Mouse (Mus musculus): ENCODE measurements around the gene Dhrs11. TPM values are rescaled to one million over a fixed set of nuclear protein-coding genes. Genes with fewer than 3 reads are reported as not detected.
A peak's percentile ranks its signal among the peaks of the same experiment; 100 is the strongest.

Gene Dhrs11
- polyA plus RNA-seq, 1 experiment from 2014 or later: 12.4 TPM

- 61% methylated on average over 6 of the region's 6 CpGs for WGBS
- Histone ChIP-seq H3K36me3 (ENCODE audit: control insufficient read depth, insufficient read depth, low read length) (no peaks in the 10 kb centered on the region), H3K9me3 (ENCODE audit: control insufficient read depth, low read length) (no peaks in the 10 kb centered on the region), H3K27me3 (ENCODE audit: control insufficient read depth, insufficient read depth, low read length) (no peaks in the 10 kb centered on the region), H3K4me3 (ENCODE audit: low read depth, low read length) (no peak overlapping the region), H3K27ac (ENCODE audit: low read depth, low read length) (no peak overlapping the region), H3K9ac (ENCODE audit: low read depth, low read length) (no peak overlapping the region), H3K4me1 (replicated peaks; ENCODE audit: control insufficient read depth, insufficient read depth, low read length) (peaks cover 4% of the 10 kb centered on the region; the same call in 1 of the 2 replicates), H3K4me2 (replicated peaks; ENCODE audit: low read depth, low read length) (no peak overlapping the region)
- ATAC-seq (ENCODE audit: low FRiP score): no peak
- no peak for DNase-seq (ENCODE audit: low spot score)
Measured at GRCm38 (mm10) chr11:84790383-84790782, 38.4 kb downstream of the Dhrs11 start.

- Histone ChIP-seq H3K9me3 (ENCODE audit: control insufficient read depth, low read length) (no peaks in the 10 kb centered on the region), H3K36me3 (ENCODE audit: control insufficient read depth, insufficient read depth, low read length) (no peaks in the 10 kb centered on the region), H3K4me2 (replicated peaks; ENCODE audit: low read depth, low read length) (no peak overlapping the region), H3K9ac (ENCODE audit: low read depth, low read length) (peak overlapping the region; percentile 19; the same call in 1 of the 2 replicates), H3K4me1 (replicated peaks; ENCODE audit: control insufficient read depth, insufficient read depth, low read length) (peaks cover 8% of the 10 kb centered on the region), H3K4me3 (ENCODE audit: low read depth, low read length) (no peak overlapping the region), H3K27me3 (ENCODE audit: control insufficient read depth, insufficient read depth, low read length) (peaks cover 9% of the 10 kb centered on the region), H3K27ac (ENCODE audit: low read depth, low read length) (no peak overlapping the region)
- DNase-seq (ENCODE audit: low spot score) (no peak), ATAC-seq (ENCODE audit: low FRiP score) (no peak)
- WGBS: 1% methylated on average over 19 of the region's 19 CpGs
Measured at GRCm38 (mm10) chr11:84780143-84780870, 48.5 kb downstream of the Dhrs11 start.

DNA sequence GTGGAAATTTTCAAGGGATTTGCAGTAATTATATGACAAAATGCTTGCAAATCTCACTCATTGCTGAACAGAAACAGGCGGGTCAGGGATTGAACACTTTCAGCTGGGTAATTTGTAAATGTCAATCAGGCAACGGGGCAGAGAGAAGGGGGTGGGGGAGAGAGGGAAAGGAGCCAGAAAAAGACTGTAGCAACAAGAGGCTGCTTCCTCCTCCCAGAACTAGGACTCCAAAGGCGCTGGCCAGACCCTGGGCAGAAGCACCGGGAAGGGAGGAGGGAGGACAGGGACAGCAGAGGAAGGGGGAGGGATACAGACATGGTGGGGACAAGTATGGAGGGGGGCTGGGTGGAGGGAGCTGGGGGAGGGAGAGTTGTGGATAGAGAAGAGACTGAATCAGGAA, 53.2 kb downstream of the Dhrs11 start:
- 1% methylated on average over 4 of the region's 4 CpGs for WGBS
- H3K27ac ChIP-seq (ENCODE audit: low read depth, low read length): peak overlapping the region; percentile 43

DNA sequence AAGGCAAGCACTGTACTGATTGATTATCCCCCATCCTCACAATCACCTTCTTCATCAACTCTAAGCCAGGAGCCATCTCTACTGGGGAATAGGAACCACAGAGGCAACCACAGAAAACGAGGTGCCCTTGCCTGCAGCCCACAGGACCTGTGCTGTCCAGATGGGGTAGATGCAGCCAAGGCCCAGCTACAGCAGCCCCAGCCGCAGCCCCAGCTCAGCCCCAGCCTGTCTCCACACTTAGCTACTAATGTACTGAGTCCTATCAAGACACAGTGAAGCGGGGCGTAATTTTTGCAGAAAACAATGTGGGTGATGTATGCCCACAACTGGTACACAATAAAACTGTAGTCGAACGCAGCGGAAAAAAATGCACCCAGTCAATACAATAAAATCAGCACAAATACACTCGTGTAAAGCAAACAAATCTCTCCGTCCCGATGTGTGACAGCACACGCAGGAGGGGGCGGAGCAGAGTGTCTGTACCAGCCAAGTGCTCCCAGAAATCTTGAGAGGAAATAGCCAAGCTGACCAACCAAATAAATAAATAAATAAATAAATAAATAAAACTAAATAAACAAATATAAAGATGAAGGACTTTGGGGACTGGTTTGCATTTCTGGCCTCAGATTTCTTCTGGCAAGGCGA, 53.8 kb downstream of the Dhrs11 start:
- Histone ChIP-seq H3K4me2 (replicated peaks; ENCODE audit: low read depth, low read length) (no peak overlapping the region), H3K27me3 (ENCODE audit: control insufficient read depth, insufficient read depth, low read length) (peaks cover 9% of the 10 kb centered on the region), H3K4me1 (replicated peaks; ENCODE audit: control insufficient read depth, insufficient read depth, low read length) (peaks cover 12% of the 10 kb centered on the region), H3K4me3 (ENCODE audit: low read depth, low read length) (no peak overlapping the region), H3K9ac (ENCODE audit: low read depth, low read length) (no peak overlapping the region), H3K27ac (ENCODE audit: low read depth, low read length) (peak overlapping the region; percentile 43), H3K36me3 (ENCODE audit: control insufficient read depth, insufficient read depth, low read length) (no peaks in the 10 kb centered on the region), H3K9me3 (ENCODE audit: control insufficient read depth, low read length) (no peaks in the 10 kb centered on the region)
- ATAC-seq (ENCODE audit: low FRiP score): no peak
- 51% methylated on average over 13 of the region's 13 CpGs for WGBS
- no peak for DNase-seq (ENCODE audit: low spot score)

More for the DNA sequence above, 53.2 kb downstream of the Dhrs11 start:
- DNase-seq (ENCODE audit: low spot score) (peak; percentile 62), ATAC-seq (ENCODE audit: low FRiP score) (0 out of 2 replicates have a peak, but pooled peaks have one; percentile 57)
- Histone ChIP-seq H3K9me3 (ENCODE audit: control insufficient read depth, low read length) (no peaks in the 10 kb centered on the region), H3K9ac (ENCODE audit: low read depth, low read length) (no peak overlapping the region), H3K4me2 (replicated peaks; ENCODE audit: low read depth, low read length) (no peak overlapping the region), H3K4me3 (ENCODE audit: low read depth, low read length) (no peak overlapping the region), H3K36me3 (ENCODE audit: control insufficient read depth, insufficient read depth, low read length) (no peaks in the 10 kb centered on the region), H3K27me3 (ENCODE audit: control insufficient read depth, insufficient read depth, low read length) (peaks cover 9% of the 10 kb centered on the region), H3K4me1 (replicated peaks; ENCODE audit: control insufficient read depth, insufficient read depth, low read length) (peaks cover 16% of the 10 kb centered on the region)

Other genes starting within 250 kb of the Dhrs11 start
- 11.2 and 13.3 TPM in 2 replicates for gene Mrm1, start 9.5 kb downstream of the Dhrs11 start, polyA plus RNA-seq (2014; fragmentation: Nextera tagmentation; extraction: Ambion mirVana)
- gene Ggnbp2, start 41.8 kb upstream of the Dhrs11 start, polyA plus RNA-seq (2014; fragmentation: Nextera tagmentation; extraction: Ambion mirVana): 77.1 and 77.3 TPM in 2 replicates
- gene Myo19, start 51.2 kb upstream of the Dhrs11 start, polyA plus RNA-seq (2014; fragmentation: Nextera tagmentation; extraction: Ambion mirVana): 7.2 and 7.7 TPM in 2 replicates
- 3.8 and 4.0 TPM in 2 replicates for gene Pigw, start 51.3 kb upstream of the Dhrs11 start, polyA plus RNA-seq (2014; fragmentation: Nextera tagmentation; extraction: Ambion mirVana)
- gene Znhit3, start 87.4 kb upstream of the Dhrs11 start, polyA plus RNA-seq (2014; fragmentation: Nextera tagmentation; extraction: Ambion mirVana): 68.5 and 71.5 TPM in 2 replicates
- 3.0 and 3.7 TPM in 2 replicates for gene Car4, start 128.8 kb upstream of the Dhrs11 start, polyA plus RNA-seq (2014; fragmentation: Nextera tagmentation; extraction: Ambion mirVana)

Data from hindbrain, embryonic 11.5 days (tissue).